Mouse (Mus musculus) cerebellum, postnatal 10 days (tissue): ENCODE results near the gene Gm4907.
"Not testable (repeated sequence)": the region's sequence is repeated elsewhere in the genome, so short reads cannot be mapped to it uniquely, and the experiment has no call there.

ENCODE experiments used
- DNase-seq, 2 experiments: peaks; one replicate each; pipeline ENCODE4 v3.0.0; 2021; ENCODE audit warnings: mixed read lengths in 2 of 2

Gene Gm4907

GRCm38 (mm10) chrX:23882253-23882652, at the start of gene Gm4907:
Gene Gm4907 (plus strand): TSS chrX:23882553.
- DNase-seq = not testable (repeated sequence)

GRCm38 (mm10) chrX:23833784-23834183, 48.6 kb upstream of the Gm4907 start:
- DNase-seq = not testable (repeated sequence)

- DNase-seq = no peak
Measured at GRCm38 (mm10) chrX:23840921-23841320, 41.4 kb upstream of the Gm4907 start.

GRCm38 (mm10) chrX:23954161-23954560, 71.8 kb downstream of the Gm4907 start:
- no peak for DNase-seq
